Mouse (Mus musculus) G1E-ER4 (cell line): ENCODE data around the gene Cib4. TPM values are rescaled to one million over a fixed set of nuclear protein-coding genes. Genes with fewer than 3 reads are reported as not detected.

Source experiments
- GATA1 ChIP-seq: IDR thresholded peaks from one replicate; pipeline ENCODE4 v1.8.0; 2012; ENCODE audit warnings: low read length, inconsistent platforms
- polyA plus RNA-seq: library from polyadenylated mRNA; stranded (reverse); fragments of >175 nt; gene quantifications from 2 replicates; pipeline ENCODE4 v1.2.3, GENCODE M21; 2012

Cib4 gene
- polyA plus RNA-seq = not detected in 2 replicates

DNA sequence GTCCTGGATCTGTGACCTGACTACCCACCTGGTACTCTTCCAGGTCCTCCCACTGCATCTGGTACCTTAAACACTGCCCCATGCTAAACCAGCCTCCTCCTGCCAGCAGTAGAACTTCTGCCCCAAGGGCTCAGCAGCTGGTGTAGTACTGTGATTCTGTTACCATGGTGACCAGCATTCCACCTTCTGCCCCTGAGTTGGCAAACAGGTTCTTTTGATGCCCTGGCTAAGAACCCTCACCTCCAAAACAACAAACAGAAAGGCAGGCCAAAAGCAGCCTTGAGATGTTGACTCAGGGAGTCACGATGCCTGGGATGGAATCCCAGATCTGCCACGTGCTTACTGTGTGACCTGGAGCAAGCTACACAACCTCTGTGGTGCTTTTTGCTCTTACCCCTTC, at the start of gene Cib4:
Gene Cib4, minus strand, starts transcription at position 139 of the 400 bp plus-strand sequence.
- no peak for TF ChIP-seq GATA1

DNA sequence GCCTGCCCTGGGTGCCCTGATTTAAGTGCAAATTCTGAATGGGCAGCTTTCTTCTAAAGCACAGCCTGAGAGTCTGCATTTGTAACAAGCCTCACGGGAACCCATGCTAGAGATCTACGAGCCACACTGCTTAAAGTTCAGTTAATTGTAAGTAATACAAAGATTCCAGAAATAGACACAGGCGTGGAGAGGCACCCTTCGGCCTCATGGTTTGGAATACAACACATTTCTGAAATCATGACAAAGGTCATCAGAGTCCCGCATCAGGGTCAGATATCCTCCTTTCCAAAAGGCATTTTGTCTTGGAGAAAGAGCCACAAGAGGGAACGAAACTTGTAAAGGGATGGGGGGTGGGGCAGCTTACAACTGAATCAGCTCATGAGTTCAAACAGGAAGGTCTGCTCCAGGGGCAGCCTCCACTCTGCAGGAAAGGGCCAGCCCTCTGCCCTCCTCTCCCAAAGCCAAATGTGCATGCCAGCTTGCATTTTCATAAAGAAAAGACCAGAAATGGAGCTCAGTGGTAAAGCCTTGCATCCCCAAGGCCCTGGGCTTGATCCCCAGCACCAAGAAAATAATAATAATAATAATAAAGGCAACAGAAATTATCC, 49.4 kb upstream of the Cib4 start:
- TF ChIP-seq GATA1 = no peak

DNA sequence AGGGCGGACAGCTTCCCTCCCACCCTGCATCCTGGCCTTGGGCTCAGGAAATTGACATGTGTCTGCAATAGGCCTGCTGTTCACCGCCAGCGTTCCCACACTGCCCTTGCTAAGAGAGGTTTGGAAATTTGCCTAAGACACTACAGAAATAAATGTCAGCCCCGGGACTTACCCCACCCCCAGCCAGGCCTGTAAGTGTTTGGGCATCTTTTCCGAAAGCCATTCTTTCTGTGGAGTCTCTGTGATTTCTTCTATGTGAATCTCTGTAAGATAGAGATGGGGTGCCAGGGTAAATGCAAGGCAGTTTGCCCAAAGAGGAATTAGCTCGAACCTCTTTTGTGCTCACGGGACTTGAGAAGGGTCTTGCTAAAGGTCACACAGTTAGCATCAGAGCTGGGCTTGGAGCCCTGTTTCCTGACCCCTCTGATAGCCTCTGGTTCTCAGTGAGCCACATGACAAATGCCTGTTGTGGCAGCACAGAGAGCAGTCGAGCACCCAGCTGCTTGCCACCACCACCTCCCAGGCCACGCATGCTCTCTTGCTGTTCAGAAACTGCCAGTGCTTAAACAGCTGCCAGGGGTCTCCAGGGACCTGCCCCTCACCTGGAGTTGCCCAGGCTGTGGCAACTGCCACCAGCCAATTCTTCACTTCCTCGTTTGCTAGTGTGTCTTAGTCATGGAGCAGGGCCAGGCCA, 48.3 kb upstream of the Cib4 start:
- no peak for TF ChIP-seq GATA1

DNA sequence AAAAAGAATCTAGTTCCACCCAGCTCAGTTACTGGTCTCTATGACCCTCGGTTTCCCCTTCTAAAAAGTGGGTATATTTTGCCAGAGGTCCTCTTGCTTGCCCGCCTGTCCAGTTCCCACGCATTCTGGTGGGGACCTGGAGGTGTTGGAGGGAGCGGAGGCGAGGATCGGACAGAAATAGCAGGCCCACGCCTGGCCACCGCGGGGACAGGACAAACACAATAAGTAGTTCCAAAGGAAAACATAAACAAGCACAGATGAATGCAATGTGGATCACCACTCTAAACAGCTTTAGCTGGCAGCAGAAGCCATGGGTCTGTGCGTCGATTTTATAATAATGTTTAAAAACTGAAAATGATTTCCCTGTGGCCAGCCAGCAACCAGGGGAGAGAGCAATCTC, 47.7 kb upstream of the Cib4 start:
- TF ChIP-seq GATA1 = no peak

GRCm38 (mm10) chr5:30592279-30592980, 46.8 kb upstream of the Cib4 start:
- no peak for TF ChIP-seq GATA1

DNA sequence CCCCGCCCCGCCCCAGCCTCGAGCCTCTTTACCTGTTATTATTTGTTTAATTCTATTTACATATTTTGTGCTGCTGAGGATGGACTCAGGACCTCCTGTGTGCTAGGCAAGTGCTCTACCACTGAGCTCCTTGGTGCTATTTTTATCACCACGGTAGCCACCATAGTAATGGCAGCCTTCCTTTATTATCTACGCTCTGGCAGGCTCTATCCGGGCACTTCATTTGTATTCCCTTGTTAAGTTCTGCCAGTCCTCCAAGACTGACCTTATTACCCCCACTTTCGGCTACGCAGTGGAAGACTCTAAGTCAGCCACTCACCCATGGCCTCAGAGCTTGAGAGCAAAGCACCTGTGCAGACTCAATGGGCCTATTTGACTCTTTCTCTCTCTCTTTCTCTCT, 46.1 kb upstream of the Cib4 start:
- no peak for TF ChIP-seq GATA1

GRCm38 (mm10) chr5:30591205-30591731, 45.6 kb upstream of the Cib4 start:
- no peak for TF ChIP-seq GATA1

DNA sequence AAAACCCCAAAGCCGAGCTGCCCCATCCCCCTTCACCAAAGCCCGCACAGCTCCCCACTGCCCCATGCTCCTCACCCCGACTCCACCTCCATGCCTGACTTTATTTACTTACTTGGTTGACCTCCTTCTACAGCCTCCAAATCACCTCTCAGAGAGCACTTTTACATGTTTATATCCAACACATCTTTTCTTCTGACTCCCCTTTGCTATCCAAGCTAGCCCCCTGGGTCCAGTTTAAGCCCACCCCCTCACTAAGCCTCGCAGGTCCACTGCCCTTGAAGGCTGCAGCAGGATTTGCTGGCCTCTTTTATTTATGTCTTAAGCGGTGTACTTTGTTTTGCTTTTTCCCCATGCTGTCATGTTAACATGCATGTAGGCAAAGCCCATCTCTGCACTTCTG, 44.6 kb upstream of the Cib4 start:
- no peak for TF ChIP-seq GATA1

DNA sequence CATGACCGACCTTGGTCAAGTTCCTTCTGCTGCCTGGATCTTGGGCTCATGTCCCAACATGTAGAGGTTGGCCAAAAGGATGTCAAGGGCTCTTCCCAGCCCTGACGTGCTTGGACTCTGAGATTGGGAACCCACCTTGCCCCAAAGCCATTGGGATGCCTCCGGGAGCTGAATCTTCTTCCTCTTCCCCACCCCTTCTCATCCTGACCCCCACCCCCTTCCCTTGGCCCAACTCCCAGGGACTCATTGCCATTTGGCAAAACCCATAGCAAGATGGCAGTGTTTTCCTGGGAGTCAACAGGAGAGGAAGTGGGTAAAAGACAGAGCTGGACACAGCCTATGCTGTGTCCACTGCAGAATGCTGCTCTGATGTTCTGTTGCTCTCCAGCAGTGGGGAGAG, 43.9 kb upstream of the Cib4 start:
- TF ChIP-seq GATA1 = no peak

- no peak for TF ChIP-seq GATA1
These were observed 43.4 kb upstream of the Cib4 start for GRCm38 (mm10) chr5:30589069-30589468.

- no peak for TF ChIP-seq GATA1
These were observed 42.8 kb upstream of the Cib4 start for GRCm38 (mm10) chr5:30588301-30588968.

- no peak for TF ChIP-seq GATA1
These were observed 42.2 kb upstream of the Cib4 start, which contains the start of gene Kcnk3 for GRCm38 (mm10) chr5:30587681-30588300. Kcnk3 (plus strand) TSS chr5:30588170.

DNA sequence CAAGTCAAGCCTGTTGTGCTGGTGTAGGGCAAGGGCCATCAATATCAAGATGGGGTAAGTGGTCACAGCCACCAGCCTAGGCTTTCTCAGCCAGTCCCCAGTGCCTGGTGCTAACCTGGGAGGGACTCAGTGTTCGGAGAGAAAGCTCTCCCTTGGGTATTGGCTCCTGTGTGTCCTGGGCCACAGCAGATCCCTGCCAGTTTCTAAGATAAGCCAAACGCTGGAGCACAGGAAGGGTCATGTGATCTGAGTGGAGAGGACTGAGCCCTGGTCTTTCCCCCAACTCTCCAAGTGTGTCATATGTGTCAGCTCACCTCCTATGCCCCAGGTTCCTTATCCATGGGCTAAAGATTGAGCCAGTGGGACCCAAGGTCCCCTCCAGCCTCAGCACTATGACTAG, 41.5 kb upstream of the Cib4 start:
- TF ChIP-seq GATA1 = no peak

DNA sequence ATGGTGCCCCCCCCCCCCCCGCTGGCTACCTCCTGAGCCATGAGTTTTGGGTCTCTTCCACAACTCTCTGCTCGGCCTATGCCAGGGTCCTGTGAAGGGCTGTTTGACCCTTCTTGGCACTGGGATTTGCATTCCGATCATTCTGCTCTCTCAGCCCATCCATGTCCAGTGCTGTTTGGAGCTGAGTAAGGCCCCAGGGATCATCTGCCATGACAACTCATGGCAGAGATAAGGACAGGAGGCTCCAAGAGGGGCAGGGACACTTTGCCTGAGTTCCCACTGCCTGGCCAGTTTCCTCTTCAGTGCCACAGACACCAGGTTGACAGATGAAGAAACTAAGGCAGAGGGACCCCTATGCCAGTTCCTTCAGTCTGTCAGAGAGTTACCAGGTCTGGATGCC, 41.0 kb upstream of the Cib4 start:
- TF ChIP-seq GATA1 = no peak

- no peak for TF ChIP-seq GATA1
These were observed 36.4 kb upstream of the Cib4 start for GRCm38 (mm10) chr5:30582017-30582416.
